Mouse (Mus musculus): Measurements from ENCODE around the gene Rnase4. TPM values are rescaled to one million over a fixed set of nuclear protein-coding genes. Genes with fewer than 3 reads are reported as not detected.
A peak's percentile ranks its signal among the peaks of the same experiment; 100 is the strongest.

The Rnase4 gene
- polyA plus RNA-seq, 1 experiment from 2014 or later, result 29.7 TPM

DNA sequence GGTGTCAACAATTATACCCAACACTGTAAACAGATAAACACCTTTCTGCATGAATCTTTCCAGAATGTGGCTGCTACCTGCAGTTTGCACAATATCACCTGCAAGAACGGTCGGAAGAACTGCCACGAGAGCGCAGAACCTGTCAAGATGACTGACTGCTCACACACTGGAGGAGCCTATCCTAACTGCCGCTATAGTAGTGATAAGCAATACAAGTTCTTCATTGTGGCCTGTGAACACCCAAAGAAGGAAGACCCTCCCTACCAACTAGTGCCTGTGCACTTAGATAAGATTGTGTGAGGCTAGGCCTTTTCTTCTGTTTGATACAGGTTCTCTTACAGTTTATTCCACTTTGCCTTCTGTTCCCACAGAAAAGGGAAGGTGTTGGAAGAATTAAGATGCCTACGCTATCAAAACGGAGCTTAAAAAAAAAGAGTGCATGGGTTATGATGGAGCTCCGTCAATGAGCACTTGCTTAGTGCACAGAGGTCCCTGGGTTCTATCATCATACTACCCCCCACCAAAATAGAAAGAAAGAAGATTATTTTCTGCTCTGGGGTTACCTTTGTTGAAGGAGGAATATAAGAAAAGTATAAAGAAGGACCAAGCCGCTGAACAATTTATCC lies 39.6 kb downstream of the Rnase4 start:
- 58% methylated on average over 9 of the region's 9 CpGs for WGBS
- no peak for ATAC-seq (ENCODE audit: insufficient number of reproducible peaks, insufficient read depth, low FRiP score, low read depth)
- Histone ChIP-seq H3K9me3 (ENCODE audit: control insufficient read depth, low read length) (peaks cover 7% of the 10 kb centered on the region), H3K9ac (ENCODE audit: low read length) (no peak overlapping the region), H3K4me2 (ENCODE audit: low read length) (no peak overlapping the region), H3K27ac (replicated peaks in 1 of 2; ENCODE audit: control insufficient read depth in 1 of 2, insufficient read depth in 1 of 2, low read depth in 2 of 2, low read length in 2 of 2) (no peak overlapping the region), H3K36me3 (ENCODE audit: control insufficient read depth, insufficient read depth, low read length) (no peaks in the 10 kb centered on the region), H3K4me3 (ENCODE audit: control insufficient read depth in 1 of 2, insufficient read depth in 1 of 2, low read depth in 1 of 2, low read length in 2 of 2) (no peak overlapping the region), H3K27me3 (ENCODE audit: control insufficient read depth, insufficient read depth, low read length) (no peaks in the 10 kb centered on the region), H3K4me1 (ENCODE audit: control insufficient read depth in 2 of 2, insufficient read depth in 2 of 2, low read length in 2 of 2) (peaks cover 0 to 2% of the 10 kb centered on the region in 2 experiments; a peak in 1 of 4 replicates)

DNA sequence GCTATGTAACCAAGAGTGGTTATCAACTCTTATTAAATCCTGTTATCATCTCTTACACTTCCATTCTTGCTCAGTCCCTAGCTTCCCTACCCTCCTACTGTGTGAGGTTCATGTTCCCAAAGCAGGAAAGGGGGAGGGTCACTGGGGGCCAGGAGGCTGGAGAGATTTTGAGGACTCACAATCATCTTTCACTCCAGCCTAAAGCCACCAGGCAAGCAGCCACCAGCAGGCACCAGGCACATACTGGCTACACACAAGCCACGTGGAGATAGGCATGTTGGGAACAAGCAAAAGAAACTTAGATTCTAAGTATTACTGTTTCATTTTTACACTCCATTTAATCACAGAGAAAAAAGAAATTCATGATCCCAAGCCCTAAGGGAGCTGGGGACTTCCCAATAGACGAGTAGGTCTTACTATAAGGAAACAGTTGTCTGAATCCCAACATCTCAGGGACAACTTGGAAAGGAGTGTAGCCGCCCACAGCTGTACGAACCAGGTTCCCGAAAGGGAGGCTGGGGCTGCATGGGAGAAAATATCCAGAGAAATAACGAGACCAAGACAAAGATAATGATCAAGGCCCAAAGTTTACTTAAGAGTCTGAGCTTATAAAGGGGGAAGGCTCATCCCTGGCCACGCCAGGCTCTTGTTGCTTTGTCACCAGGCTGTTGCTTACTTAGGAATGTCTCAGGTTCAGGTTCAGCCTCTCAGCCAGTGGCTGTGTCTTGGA lies 40.4 kb downstream of the Rnase4 start:
- no peak for ATAC-seq (ENCODE audit: insufficient number of reproducible peaks, insufficient read depth, low FRiP score, low read depth)
- H3K36me3 ChIP-seq (ENCODE audit: control insufficient read depth, insufficient read depth, low read length), result no peaks in the 10 kb centered on the region
- H3K9ac ChIP-seq (ENCODE audit: low read length), result no peak overlapping the region

DNA sequence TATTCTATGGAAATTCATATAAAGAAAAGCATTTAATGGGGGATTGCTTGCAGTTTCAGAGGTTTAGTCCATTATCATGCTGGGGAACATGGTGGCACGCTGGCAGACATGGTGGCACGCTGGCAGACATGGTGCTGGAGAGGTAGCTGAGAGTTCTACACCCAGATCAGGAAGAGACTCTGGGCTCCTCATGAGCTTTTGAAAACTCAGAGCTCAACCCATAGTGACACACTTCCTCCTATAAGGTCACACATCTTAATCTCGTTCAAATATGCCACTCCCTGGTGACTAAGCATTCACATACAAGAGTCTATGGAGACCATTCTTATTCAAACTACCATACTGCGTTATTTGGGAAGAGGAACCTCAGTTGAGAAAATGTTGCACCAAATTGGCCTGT lies 41.5 kb downstream of the Rnase4 start:
- H3K4me2 ChIP-seq (ENCODE audit: low read length), result no peak overlapping the region
- H3K27me3 ChIP-seq (ENCODE audit: control insufficient read depth, insufficient read depth, low read length), result no peaks in the 10 kb centered on the region
- no peaks in the 10 kb centered on the region for H3K9me3 ChIP-seq (ENCODE audit: control insufficient read depth, low read length)
- H3K4me1 ChIP-seq (ENCODE audit: control insufficient read depth in 2 of 2, insufficient read depth in 2 of 2, low read length in 2 of 2), result peaks cover 0 to 2% of the 10 kb centered on the region in 2 experiments; a peak in 1 of 4 replicates
- no peak overlapping the region for H3K27ac ChIP-seq (replicated peaks in 1 of 2; ENCODE audit: control insufficient read depth in 1 of 2, insufficient read depth in 1 of 2, low read depth in 2 of 2, low read length in 2 of 2)
- H3K9ac ChIP-seq (ENCODE audit: low read length), result no peak overlapping the region
- H3K4me3 ChIP-seq (ENCODE audit: control insufficient read depth in 1 of 2, insufficient read depth in 1 of 2, low read depth in 1 of 2, low read length in 2 of 2), result no peak overlapping the region
- no peak for ATAC-seq (ENCODE audit: insufficient number of reproducible peaks, insufficient read depth, low FRiP score, low read depth)
- WGBS, result 89% methylated on average over 4 of the region's 4 CpGs
- no peaks in the 10 kb centered on the region for H3K36me3 ChIP-seq (ENCODE audit: control insufficient read depth, insufficient read depth, low read length)

More for the DNA sequence above, 40.4 kb downstream of the Rnase4 start:
- no peak overlapping the region for H3K4me2 ChIP-seq (ENCODE audit: low read length)
- no peaks in the 10 kb centered on the region for H3K27me3 ChIP-seq (ENCODE audit: control insufficient read depth, insufficient read depth, low read length)
- 77% methylated on average over 7 of the region's 7 CpGs for WGBS
- no peak overlapping the region for H3K27ac ChIP-seq (replicated peaks in 1 of 2; ENCODE audit: control insufficient read depth in 1 of 2, insufficient read depth in 1 of 2, low read depth in 2 of 2, low read length in 2 of 2)
- peaks cover under 1% of the 10 kb centered on the region; the same call in 1 of the 2 replicates for H3K9me3 ChIP-seq (ENCODE audit: control insufficient read depth, low read length)
- no peak overlapping the region for H3K4me3 ChIP-seq (ENCODE audit: control insufficient read depth in 1 of 2, insufficient read depth in 1 of 2, low read depth in 1 of 2, low read length in 2 of 2)
- H3K4me1 ChIP-seq (ENCODE audit: control insufficient read depth in 2 of 2, insufficient read depth in 2 of 2, low read length in 2 of 2), result peaks cover 0 to 2% of the 10 kb centered on the region in 2 experiments; a peak in 1 of 4 replicates

DNA sequence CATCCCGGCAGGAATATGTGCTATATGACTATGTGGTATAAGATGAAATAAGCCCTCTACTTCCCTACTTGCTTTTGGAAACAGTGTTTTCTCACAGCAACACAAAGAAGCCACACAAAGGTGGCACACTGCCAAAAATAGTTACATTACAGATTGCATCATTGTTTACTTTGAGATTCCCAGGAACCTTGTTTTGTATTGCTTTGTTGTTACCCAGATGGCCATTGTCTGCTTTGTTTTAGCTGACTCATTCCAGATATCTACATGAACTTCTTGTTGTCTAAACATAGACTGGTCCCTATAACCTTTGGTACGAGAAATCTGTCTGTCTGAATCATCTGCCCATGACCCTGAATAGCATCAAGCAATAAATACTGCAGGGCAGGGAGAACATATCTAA lies 49.5 kb downstream of the Rnase4 start:
- H3K4me1 ChIP-seq (ENCODE audit: control insufficient read depth in 2 of 2, insufficient read depth in 2 of 2, low read length in 2 of 2), result peaks cover 0 to 11% of the 10 kb centered on the region in 2 experiments; a peak in 2 of 4 replicates
- no peak for ATAC-seq (ENCODE audit: insufficient number of reproducible peaks, insufficient read depth, low FRiP score, low read depth)
- WGBS, result 64% methylated on average over 2 of the region's 2 CpGs
- no peak overlapping the region for H3K4me3 ChIP-seq (ENCODE audit: control insufficient read depth in 1 of 2, insufficient read depth in 1 of 2, low read depth in 1 of 2, low read length in 2 of 2)
- H3K9ac ChIP-seq (ENCODE audit: low read length), result no peak overlapping the region
- H3K4me2 ChIP-seq (ENCODE audit: low read length), result no peak overlapping the region
- no peaks in the 10 kb centered on the region for H3K36me3 ChIP-seq (ENCODE audit: control insufficient read depth, insufficient read depth, low read length)
- H3K27ac ChIP-seq (replicated peaks in 1 of 2; ENCODE audit: control insufficient read depth in 1 of 2, insufficient read depth in 1 of 2, low read depth in 2 of 2, low read length in 2 of 2), result no peak overlapping the region
- no peaks in the 10 kb centered on the region for H3K27me3 ChIP-seq (ENCODE audit: control insufficient read depth, insufficient read depth, low read length)
- H3K9me3 ChIP-seq (ENCODE audit: control insufficient read depth, low read length), result no peaks in the 10 kb centered on the region

DNA sequence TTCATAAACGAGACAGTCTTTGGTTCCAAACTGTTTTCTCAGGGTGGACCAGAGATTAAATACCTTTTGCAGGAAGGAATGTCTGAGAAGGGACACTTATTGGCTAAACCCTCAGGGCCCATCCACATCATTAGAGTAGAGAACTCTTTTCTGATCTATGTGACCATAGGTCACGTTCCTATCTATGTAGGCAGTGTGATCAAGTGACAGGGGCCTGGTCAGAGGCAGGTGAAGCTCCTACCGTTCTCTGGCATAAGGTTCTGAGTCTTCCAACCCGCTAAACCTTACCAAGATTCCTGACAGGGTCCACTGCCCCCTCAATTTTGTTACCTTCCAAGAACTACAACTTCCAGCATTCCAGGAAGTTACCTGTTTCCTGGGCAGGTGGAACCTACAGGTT lies 51.2 kb downstream of the Rnase4 start:
- Histone ChIP-seq H3K4me1 (ENCODE audit: control insufficient read depth in 2 of 2, insufficient read depth in 2 of 2, low read length in 2 of 2) (peaks cover 2 to 15% of the 10 kb centered on the region in 2 experiments; a peak in 3 of 4 replicates), H3K9ac (ENCODE audit: low read length) (no peak overlapping the region), H3K27ac (replicated peaks in 1 of 2; ENCODE audit: control insufficient read depth in 1 of 2, insufficient read depth in 1 of 2, low read depth in 2 of 2, low read length in 2 of 2) (no peak overlapping the region), H3K27me3 (ENCODE audit: control insufficient read depth, insufficient read depth, low read length) (no peaks in the 10 kb centered on the region), H3K4me3 (ENCODE audit: control insufficient read depth in 1 of 2, insufficient read depth in 1 of 2, low read depth in 1 of 2, low read length in 2 of 2) (no peak overlapping the region), H3K9me3 (ENCODE audit: control insufficient read depth, low read length) (no peaks in the 10 kb centered on the region), H3K36me3 (ENCODE audit: control insufficient read depth, insufficient read depth, low read length) (no peaks in the 10 kb centered on the region), H3K4me2 (ENCODE audit: low read length) (no peak overlapping the region)
- ATAC-seq (ENCODE audit: insufficient number of reproducible peaks, insufficient read depth, low FRiP score, low read depth), result no peak
- 81% methylated on average over 4 of the region's 4 CpGs for WGBS

DNA sequence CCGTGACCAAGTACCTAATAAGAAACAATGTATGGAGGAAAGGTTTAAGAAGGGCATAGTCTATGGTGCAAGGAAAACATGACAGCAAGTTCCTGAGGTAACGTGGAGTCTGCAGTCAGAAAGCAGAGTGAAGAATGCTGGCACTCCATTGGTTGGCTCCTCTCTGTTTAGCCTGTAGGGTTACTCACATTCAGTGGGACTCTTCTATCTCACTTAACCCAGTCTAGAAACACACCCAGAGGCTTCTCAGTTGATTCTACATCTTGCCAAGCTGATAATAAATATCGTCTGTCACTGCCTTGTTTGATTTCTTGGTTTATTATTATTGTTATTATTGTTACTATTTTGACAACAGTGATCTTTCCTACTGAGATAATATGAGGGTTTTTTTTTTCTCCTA lies 51.7 kb downstream of the Rnase4 start:
- Histone ChIP-seq H3K27me3 (ENCODE audit: control insufficient read depth, insufficient read depth, low read length) (no peaks in the 10 kb centered on the region), H3K36me3 (ENCODE audit: control insufficient read depth, insufficient read depth, low read length) (no peaks in the 10 kb centered on the region), H3K27ac (replicated peaks in 1 of 2; ENCODE audit: control insufficient read depth in 1 of 2, insufficient read depth in 1 of 2, low read depth in 2 of 2, low read length in 2 of 2) (no peak overlapping the region), H3K9ac (ENCODE audit: low read length) (no peak overlapping the region), H3K4me2 (ENCODE audit: low read length) (no peak overlapping the region), H3K9me3 (ENCODE audit: control insufficient read depth, low read length) (no peaks in the 10 kb centered on the region), H3K4me1 (ENCODE audit: control insufficient read depth in 2 of 2, insufficient read depth in 2 of 2, low read length in 2 of 2) (peaks cover 2 to 15% of the 10 kb centered on the region in 2 experiments; a peak in 3 of 4 replicates), H3K4me3 (ENCODE audit: control insufficient read depth in 1 of 2, insufficient read depth in 1 of 2, low read depth in 1 of 2, low read length in 2 of 2) (no peak overlapping the region)
- ATAC-seq (ENCODE audit: insufficient number of reproducible peaks, insufficient read depth, low FRiP score, low read depth), result no peak
- 80% methylated on average over 3 of the region's 3 CpGs for WGBS

DNA sequence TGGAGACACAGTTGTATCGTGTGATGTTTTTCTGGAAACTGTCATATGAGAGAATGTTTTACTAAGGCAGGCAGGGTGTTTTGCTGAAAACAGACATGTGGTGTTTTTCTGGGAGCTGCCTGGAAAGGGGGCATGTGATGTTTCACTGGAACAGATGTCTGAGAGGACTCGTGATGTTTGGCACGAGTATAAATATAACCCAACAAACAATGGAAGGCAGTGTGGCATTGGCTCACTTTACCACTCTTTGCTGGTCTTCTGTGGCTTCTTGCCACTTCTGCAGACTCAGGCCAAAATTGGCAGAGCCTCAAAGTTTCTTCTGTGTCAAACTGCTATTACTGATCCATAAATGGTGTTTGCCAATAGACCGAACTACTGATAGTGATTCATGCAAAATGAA lies 52.4 kb downstream of the Rnase4 start:
- H3K27me3 ChIP-seq (ENCODE audit: control insufficient read depth, insufficient read depth, low read length), result no peaks in the 10 kb centered on the region
- 30% methylated on average over 4 of the region's 4 CpGs for WGBS
- peaks cover 2 to 15% of the 10 kb centered on the region in 2 experiments; a peak in 3 of 4 replicates for H3K4me1 ChIP-seq (ENCODE audit: control insufficient read depth in 2 of 2, insufficient read depth in 2 of 2, low read length in 2 of 2)
- H3K4me3 ChIP-seq (ENCODE audit: control insufficient read depth in 1 of 2, insufficient read depth in 1 of 2, low read depth in 1 of 2, low read length in 2 of 2), result no peak overlapping the region
- no peak overlapping the region for H3K9ac ChIP-seq (ENCODE audit: low read length)
- H3K4me2 ChIP-seq (ENCODE audit: low read length), result no peak overlapping the region
- no peaks in the 10 kb centered on the region for H3K36me3 ChIP-seq (ENCODE audit: control insufficient read depth, insufficient read depth, low read length)
- no peak for ATAC-seq (ENCODE audit: insufficient number of reproducible peaks, insufficient read depth, low FRiP score, low read depth)
- H3K27ac ChIP-seq (replicated peaks in 1 of 2; ENCODE audit: control insufficient read depth in 1 of 2, insufficient read depth in 1 of 2, low read depth in 2 of 2, low read length in 2 of 2), result peak overlapping the region; percentile 2 to 50; a peak in 2 of 4 replicates
- H3K9me3 ChIP-seq (ENCODE audit: control insufficient read depth, low read length), result no peaks in the 10 kb centered on the region

All from heart, embryonic 14.5 days (tissue).